Mouse (Mus musculus): ENCODE results near the gene Srp72. TPM values are rescaled to one million over a fixed set of nuclear protein-coding genes. Genes with fewer than 3 reads are reported as not detected.
A peak's percentile ranks its signal among the peaks of the same experiment; 100 is the strongest.
"Not testable (repeated sequence)": the region's sequence is repeated elsewhere in the genome, so short reads cannot be mapped to it uniquely, and the experiment has no call there.

The Srp72 gene
- total RNA-seq, 2 experiments from 2014 or later, result 111 to 116 TPM

- intact Hi-C loops (cut with DNase I), result no loop called here
- DNase-seq (ENCODE audit: low spot score in 2 of 2), result peak in 1 of 2 experiments; percentile 14
These were observed 55.3 kb downstream of the Srp72 start for GRCm38 (mm10) chr5:77029735-77030134.

- intact Hi-C loops (cut with DNase I); DNase-seq (ENCODE audit: low spot score in 2 of 2): not testable (repeated sequence)
These were observed 60.6 kb downstream of the Srp72 start for GRCm38 (mm10) chr5:77035101-77035500.

GRCm38 (mm10) chr5:77038451-77038850 is 64.0 kb downstream of the Srp72 start:
- no peak for DNase-seq (ENCODE audit: low spot score in 2 of 2)
- intact Hi-C loops (cut with DNase I), result no loop called here

GRCm38 (mm10) chr5:77039391-77039790 is 64.9 kb downstream of the Srp72 start:
- DNase-seq (ENCODE audit: low spot score in 2 of 2), result no peak
- intact Hi-C loops (cut with DNase I), result no loop called here

GRCm38 (mm10) chr5:77044362-77044761 is 69.9 kb downstream of the Srp72 start:
- DNase-seq (ENCODE audit: low spot score in 2 of 2), result no peak
- intact Hi-C loops (cut with DNase I), result no loop called here

Other genes with a start within 250 kb of the Srp72 start
- 10 to 100 TPM; 19.6 to 20.2 TPM for gene Aasdh, start 69.2 kb upstream of the Srp72 start, total RNA-seq (2021)
- gene Paics, start 23.4 kb upstream of the Srp72 start, total RNA-seq (2021), result 10 to 100 TPM; 95.7 to 95.9 TPM
- 10 to 100 TPM; 20.1 to 20.4 TPM for gene Ppat, start 23.1 kb upstream of the Srp72 start, total RNA-seq (2021)
- gene Arl9, start 29.4 kb downstream of the Srp72 start, total RNA-seq (2021), result not detected
- under 1 TPM; 0.55 to 0.83 TPM for gene Thegl, start 41.3 kb downstream of the Srp72 start, total RNA-seq (2021)
- gene Hopx, start 140.4 kb downstream of the Srp72 start, total RNA-seq (2021), result 10 to 100 TPM; 21.4 to 26.3 TPM
- not detected for gene Spink2, start 236.8 kb downstream of the Srp72 start, total RNA-seq (2021)